Mouse (Mus musculus) kidney, embryonic 15.5 days (tissue): ENCODE measurements around the gene Pdzk1. TPM values are rescaled to one million over a fixed set of nuclear protein-coding genes. Genes with fewer than 3 reads are reported as not detected.

Experiments used
- ATAC-seq: fragments of 200-750 bp; cut with Nextera tagmentation; replicated peaks from 2 replicates; pipeline ENCODE4 v1.8.0; 2017; ENCODE audit warnings: moderate TSS enrichment; ENCODE audit not compliant: low FRiP score
- H3K27ac ChIP-seq: fragments of 300-500 bp; sonication (generic); 2 replicates; pipeline ENCODE4 v1.5.1; 2015; ENCODE audit warnings: mild to moderate bottlenecking, inconsistent platforms
- H3K27me3 ChIP-seq: fragments of 300-500 bp; sonication (generic); 2 replicates; pipeline ENCODE4 v1.6.1; 2015; ENCODE audit warnings: inconsistent platforms
- H3K36me3 ChIP-seq: fragments of 300-500 bp; sonication (generic); 2 replicates; pipeline ENCODE4 v1.6.1; 2015; ENCODE audit warnings: inconsistent platforms
- H3K4me1 ChIP-seq: fragments of 300-500 bp; sonication (generic); 2 replicates; pipeline ENCODE4 v1.6.1; 2015; ENCODE audit warnings: inconsistent platforms
- H3K4me2 ChIP-seq: fragments of 300-500 bp; sonication (generic); 2 replicates; pipeline ENCODE4 v1.6.1; 2015; ENCODE audit warnings: moderate library complexity, mild to moderate bottlenecking, inconsistent platforms
- H3K4me3 ChIP-seq: fragments of 300-500 bp; sonication (generic); replicated peaks from 2 replicates; pipeline ENCODE4 v1.5.1; 2015; ENCODE audit warnings: mild to moderate bottlenecking, inconsistent platforms
- H3K9ac ChIP-seq: fragments of 300-500 bp; sonication (generic); 2 replicates; pipeline ENCODE4 v1.6.1; 2015; ENCODE audit warnings: mild to moderate bottlenecking, inconsistent platforms
- H3K9me3 ChIP-seq: fragments of 300-500 bp; sonication (generic); replicated peaks from 2 replicates; pipeline ENCODE4 v1.6.1; 2016; ENCODE audit warnings: inconsistent platforms
- WGBS: fragments of 180-500 bp; shearing (Covaris S2); methylation state at CpG from one replicate; pipeline ENCODE4 v1.1.7; 2015; ENCODE audit warnings: mixed read lengths; 5-methylcytosine and 5-hydroxymethylcytosine counted together
- polyA plus RNA-seq: library from polyadenylated mRNA; unstranded; fragments of >200 nt; fragmentation: Nextera tagmentation; extraction: Ambion mirVana; gene quantifications from 2 replicates; pipeline ENCODE4 v1.2.1, GENCODE M21; 2015

The Pdzk1 gene
- polyA plus RNA-seq, 1 experiment from 2014 or later: 138 TPM

DNA sequence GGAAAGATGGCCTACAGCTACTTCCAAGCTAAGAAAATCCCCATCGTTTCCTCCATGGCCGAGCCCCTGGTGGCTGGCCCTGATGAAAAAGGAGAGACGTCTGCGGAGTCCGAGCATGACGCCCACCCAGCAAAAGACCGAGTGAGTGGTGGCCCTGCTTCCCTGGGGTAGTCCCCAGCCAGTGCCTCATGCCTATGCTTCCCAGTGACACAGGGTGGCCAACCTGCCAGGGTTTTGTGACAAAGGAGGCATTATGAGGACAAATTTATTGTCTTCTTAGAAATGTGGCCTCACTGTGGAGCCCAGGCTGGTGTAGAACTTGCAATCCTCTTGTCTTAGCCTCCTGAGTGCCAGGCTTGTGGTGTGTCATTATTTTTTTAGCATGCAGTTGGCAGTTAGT is 40.0 kb downstream of the Pdzk1 start:
- 89% methylated on average over 7 of the region's 7 CpGs for WGBS
- H3K4me1 ChIP-seq: no peaks in the 10 kb centered on the region

DNA sequence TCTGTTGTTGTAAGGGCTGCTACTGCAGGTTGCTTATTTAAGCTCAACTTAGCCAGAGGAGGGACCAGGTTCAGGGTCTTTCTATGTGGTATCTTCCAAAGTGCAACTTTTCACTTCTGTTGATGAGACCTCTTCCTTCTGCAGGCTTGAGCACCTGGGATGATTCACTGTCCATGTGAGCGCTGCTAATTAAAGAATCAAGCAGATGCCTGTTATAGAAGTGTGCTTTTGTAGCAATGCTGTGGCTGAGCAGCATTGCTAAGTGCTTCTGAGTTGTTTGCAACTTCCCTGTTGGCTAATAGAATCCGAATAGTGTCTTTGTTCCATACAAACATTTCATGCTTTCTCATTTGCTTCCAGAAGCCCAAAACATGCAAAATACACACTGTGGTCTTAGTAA is 41.2 kb downstream of the Pdzk1 start:
- H3K4me3 ChIP-seq: no peak overlapping the region
- H3K4me2 ChIP-seq: no peak overlapping the region
- peaks cover 74% of the 10 kb centered on the region for H3K36me3 ChIP-seq
- H3K27ac ChIP-seq: no peak overlapping the region
- H3K27me3 ChIP-seq: no peaks in the 10 kb centered on the region
- 91% methylated on average over 2 of the region's 2 CpGs for WGBS
- no peaks in the 10 kb centered on the region for H3K9me3 ChIP-seq
- no peaks in the 10 kb centered on the region for H3K4me1 ChIP-seq
- H3K9ac ChIP-seq: no peak overlapping the region
- ATAC-seq: no peak

More for the DNA sequence above, 40.0 kb downstream of the Pdzk1 start:
- Histone ChIP-seq H3K36me3 (peaks cover 63% of the 10 kb centered on the region), H3K27ac (no peak overlapping the region), H3K27me3 (no peaks in the 10 kb centered on the region), H3K9me3 (no peaks in the 10 kb centered on the region), H3K4me2 (no peak overlapping the region), H3K9ac (no peak overlapping the region), H3K4me3 (no peak overlapping the region)
- ATAC-seq: no peak

DNA sequence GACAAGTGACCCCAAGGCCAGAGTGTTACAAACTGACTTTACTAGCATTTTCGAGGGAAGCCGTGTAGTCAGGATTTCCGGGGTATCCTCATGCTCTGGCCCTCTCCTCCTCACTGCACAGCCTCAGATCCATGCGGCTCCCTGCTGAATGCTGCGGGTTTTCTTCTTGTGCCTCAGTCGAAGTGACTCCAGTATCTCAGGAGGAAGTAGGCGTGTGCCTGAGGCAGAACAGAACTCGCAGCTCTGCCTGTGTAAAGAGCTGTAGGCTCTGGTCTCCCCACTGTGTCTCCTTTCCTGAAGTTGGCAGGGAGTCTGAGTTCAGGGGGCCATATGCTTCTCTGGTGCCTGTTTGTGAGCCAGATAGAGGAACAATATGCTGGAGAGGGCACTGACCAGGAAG is 42.0 kb downstream of the Pdzk1 start:
- H3K4me1 ChIP-seq: no peaks in the 10 kb centered on the region
- peaks cover 78% of the 10 kb centered on the region for H3K36me3 ChIP-seq
- no peak overlapping the region for H3K9ac ChIP-seq
- H3K27ac ChIP-seq: no peak overlapping the region
- no peaks in the 10 kb centered on the region for H3K27me3 ChIP-seq
- H3K4me2 ChIP-seq: no peak overlapping the region
- H3K9me3 ChIP-seq: no peaks in the 10 kb centered on the region
- WGBS: 87% methylated on average over 8 of the region's 8 CpGs
- H3K4me3 ChIP-seq: no peak overlapping the region
- no peak for ATAC-seq

DNA sequence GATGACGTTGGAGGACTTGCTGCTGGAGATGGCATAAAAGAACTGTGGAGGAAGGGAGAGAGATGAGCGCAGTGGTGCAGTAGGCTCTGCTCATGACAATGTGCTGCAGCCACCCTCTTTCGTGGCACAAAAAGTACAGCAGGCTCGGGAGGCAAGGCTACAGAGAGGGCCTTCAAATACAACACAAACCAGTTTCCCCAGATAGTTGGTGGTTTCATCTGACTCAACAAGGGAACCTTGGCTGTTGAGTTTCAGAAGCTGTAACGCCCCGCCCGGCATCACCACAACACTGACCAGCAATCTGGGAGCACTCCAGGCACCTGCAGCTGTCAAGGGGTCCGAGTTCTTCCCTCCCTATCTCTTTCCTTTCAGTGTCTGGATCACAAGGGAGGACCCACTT is 43.4 kb downstream of the Pdzk1 start:
- Histone ChIP-seq H3K27ac (no peak overlapping the region), H3K4me3 (no peak overlapping the region), H3K27me3 (no peaks in the 10 kb centered on the region), H3K4me2 (no peak overlapping the region), H3K9ac (no peak overlapping the region), H3K9me3 (no peaks in the 10 kb centered on the region), H3K36me3 (peaks cover 84% of the 10 kb centered on the region), H3K4me1 (no peaks in the 10 kb centered on the region)
- 95% methylated on average over 8 of the region's 8 CpGs for WGBS
- no peak for ATAC-seq

DNA sequence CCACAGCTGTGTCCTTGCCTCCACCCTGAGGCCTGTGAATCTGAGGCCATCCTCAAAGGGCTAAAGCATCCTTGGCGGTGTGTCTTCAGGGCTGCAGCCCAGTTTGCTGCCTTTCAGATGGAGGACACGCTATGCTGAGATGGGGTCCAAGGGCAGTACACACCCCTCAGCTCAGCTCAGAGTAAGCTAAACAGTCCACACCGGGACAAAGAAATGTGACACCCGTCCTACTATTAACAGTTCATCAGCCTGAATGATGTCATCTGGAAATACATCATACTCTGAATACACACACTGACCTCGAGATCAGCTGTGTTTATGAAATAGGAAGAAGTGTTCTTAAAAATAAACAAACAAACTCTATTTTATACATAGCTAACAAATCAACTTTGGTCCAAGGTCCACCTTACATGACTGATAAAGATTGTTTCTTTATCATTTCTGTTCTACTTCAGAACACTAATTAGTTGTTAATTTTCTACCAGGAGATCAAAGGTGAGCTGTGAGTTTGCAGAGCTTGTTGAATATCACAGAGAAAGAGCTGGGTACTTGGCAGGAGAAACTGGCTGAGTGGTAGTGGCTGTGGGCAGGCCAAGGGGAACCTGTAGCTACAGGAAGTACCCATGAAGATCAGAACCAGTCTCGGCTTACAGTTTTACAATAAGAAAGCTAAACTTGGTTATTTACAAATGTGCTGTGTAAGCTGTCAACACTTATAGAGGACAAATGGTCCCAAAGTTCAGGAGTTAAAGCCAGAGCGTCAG is 45.9 kb downstream of the Pdzk1 start:
- Histone ChIP-seq H3K27me3 (no peaks in the 10 kb centered on the region), H3K4me1 (no peaks in the 10 kb centered on the region), H3K36me3 (peaks cover 71% of the 10 kb centered on the region), H3K4me3 (no peak overlapping the region), H3K9ac (no peak overlapping the region), H3K9me3 (no peaks in the 10 kb centered on the region), H3K4me2 (no peak overlapping the region), H3K27ac (no peak overlapping the region)
- ATAC-seq: peak; percentile 54; the same call in 1 of the 2 replicates
- 60% methylated on average over 7 of the region's 7 CpGs for whole genome bisulfite sequencing

DNA sequence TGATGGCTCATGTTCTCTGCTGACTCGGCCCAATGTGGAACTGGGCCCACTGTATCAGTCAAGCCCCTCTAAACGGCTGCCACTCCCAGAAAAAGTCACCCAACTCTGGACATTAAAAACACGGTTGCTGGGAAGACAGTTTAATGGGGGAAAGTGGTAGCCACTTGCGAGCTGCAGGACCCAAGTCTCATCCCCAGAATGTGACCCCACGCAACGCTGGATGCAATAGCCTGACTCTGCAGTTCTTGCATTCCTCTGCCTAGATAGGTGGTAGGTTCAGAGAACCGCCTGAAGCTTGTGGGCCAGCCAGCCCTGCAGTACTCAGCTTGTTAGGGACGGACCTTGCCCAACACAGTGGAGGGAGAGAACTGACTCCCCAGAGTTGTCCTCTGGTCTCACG is 50.5 kb downstream of the Pdzk1 start:
- no peaks in the 10 kb centered on the region for H3K9me3 ChIP-seq
- peaks cover 56% of the 10 kb centered on the region for H3K36me3 ChIP-seq
- H3K4me3 ChIP-seq: no peak overlapping the region
- H3K4me1 ChIP-seq: no peaks in the 10 kb centered on the region
- H3K4me2 ChIP-seq: no peak overlapping the region
- WGBS: 85% methylated on average over 9 of the region's 9 CpGs
- H3K27me3 ChIP-seq: no peaks in the 10 kb centered on the region
- ATAC-seq: no peak
- no peak overlapping the region for H3K27ac ChIP-seq
- H3K9ac ChIP-seq: no peak overlapping the region

DNA sequence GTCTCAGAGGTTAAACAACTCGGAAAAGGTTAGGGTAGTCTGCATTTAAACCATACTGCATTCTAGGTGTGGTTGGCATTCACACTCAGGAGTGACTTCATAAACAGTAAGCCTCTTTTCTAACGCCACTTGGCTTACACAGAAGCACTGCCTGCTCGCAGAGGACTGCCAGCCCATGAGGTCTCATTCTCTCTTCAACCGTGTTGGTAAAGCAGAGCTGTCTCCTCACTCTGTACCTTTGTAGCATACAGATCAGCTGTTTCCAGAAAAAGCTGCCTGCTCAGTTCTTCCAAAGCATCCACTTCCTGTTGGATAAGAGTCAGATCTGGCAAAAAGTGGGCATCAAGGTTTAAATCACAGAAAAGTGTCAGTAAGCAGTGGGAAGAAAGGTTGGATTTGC is 51.3 kb downstream of the Pdzk1 start:
- no peak overlapping the region for H3K27ac ChIP-seq
- WGBS: 84% methylated on average over 4 of the region's 4 CpGs
- no peak for ATAC-seq
- peaks cover 51% of the 10 kb centered on the region for H3K36me3 ChIP-seq
- H3K9ac ChIP-seq: no peak overlapping the region
- H3K4me2 ChIP-seq: no peak overlapping the region
- H3K9me3 ChIP-seq: no peaks in the 10 kb centered on the region
- no peaks in the 10 kb centered on the region for H3K4me1 ChIP-seq
- no peak overlapping the region for H3K4me3 ChIP-seq
- no peaks in the 10 kb centered on the region for H3K27me3 ChIP-seq

DNA sequence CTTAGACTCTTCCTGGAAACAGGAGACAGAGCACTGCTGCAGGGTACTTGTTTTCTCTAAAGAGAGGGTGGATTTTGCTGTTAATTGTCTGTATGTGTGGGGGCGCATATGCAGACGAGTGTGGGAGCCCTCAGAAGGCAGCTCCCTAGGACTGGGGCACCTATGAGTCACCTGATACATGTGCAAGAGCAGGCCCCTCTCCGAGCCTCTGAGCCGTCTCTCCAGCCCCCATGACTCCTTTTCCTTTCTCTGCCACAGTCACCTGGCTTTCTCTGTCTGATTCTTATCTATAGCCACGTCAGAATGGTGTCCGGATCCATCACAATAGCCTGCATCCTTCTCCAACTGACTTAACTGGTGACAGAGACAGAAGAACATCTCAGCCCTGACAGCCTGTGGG is 52.5 kb downstream of the Pdzk1 start:
- H3K4me2 ChIP-seq: no peak overlapping the region
- WGBS: 57% methylated on average over 6 of the region's 6 CpGs
- H3K27me3 ChIP-seq: no peaks in the 10 kb centered on the region
- H3K27ac ChIP-seq: no peak overlapping the region
- no peak for ATAC-seq
- no peaks in the 10 kb centered on the region for H3K4me1 ChIP-seq
- no peak overlapping the region for H3K4me3 ChIP-seq
- H3K9ac ChIP-seq: no peak overlapping the region
- peaks cover 54% of the 10 kb centered on the region for H3K36me3 ChIP-seq
- H3K9me3 ChIP-seq: no peaks in the 10 kb centered on the region

DNA sequence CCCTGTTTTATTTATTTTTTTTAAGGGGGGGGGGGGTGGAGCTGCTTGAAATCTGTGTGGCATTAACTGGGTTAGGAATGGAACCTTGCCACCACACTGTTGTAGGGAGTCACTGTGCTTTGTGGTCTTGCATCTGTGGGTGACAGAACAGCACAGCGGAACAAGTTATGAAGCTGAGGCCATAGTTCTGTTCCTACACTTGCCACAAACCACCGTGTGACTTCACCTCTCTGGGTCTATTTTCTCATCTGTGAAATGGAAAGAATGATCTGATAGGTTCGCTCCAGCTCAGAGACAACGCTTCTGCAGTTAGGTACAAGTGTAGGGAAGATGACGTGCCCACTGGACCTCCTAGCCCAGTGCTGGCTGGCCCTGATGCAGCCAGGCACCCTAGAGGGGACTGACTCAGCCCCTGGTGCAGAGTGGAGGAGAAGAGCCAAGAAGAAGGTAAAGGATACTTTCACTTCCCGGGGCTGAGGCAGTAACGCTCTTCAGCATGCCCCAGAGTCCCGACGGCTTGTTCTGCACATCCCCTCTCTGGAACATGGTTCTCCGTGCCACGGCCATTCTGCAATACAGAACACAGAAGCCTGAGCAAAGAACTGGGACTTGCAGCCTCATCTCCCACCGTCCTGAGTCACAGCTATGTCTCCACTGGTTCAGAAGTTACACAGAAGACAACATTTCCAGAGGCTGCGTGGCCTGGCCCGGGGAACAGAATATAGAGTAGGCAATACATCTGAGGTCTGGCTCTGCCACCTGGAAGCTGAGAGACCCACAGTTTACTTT is 53.2 kb downstream of the Pdzk1 start:
- Histone ChIP-seq H3K27ac (no peak overlapping the region), H3K9me3 (no peaks in the 10 kb centered on the region), H3K4me3 (no peak overlapping the region), H3K4me2 (no peak overlapping the region), H3K36me3 (peaks cover 56% of the 10 kb centered on the region), H3K4me1 (no peaks in the 10 kb centered on the region), H3K27me3 (no peaks in the 10 kb centered on the region), H3K9ac (no peak overlapping the region)
- no peak for ATAC-seq
- 92% methylated on average over 14 of the region's 14 CpGs for WGBS

DNA sequence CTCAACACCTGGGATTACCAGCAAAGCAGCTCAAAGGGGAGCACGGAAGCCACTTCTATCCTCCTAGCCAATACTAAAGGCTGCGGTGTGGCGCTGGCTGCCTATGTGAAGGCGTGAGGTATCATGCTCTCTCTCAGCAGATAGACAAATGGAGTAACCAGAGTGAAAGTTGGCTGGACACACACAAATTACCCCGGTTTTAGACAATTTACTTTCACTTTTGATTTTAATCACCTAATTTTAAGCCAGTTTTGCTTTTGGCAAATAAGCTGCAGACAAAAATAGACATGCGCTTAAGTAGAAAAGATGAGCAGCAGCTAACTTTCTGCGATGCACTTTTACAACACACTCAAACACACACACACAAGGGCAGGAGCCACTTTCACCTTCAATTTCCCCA is 54.6 kb downstream of the Pdzk1 start:
- Histone ChIP-seq H3K4me1 (no peaks in the 10 kb centered on the region), H3K27me3 (no peaks in the 10 kb centered on the region), H3K9me3 (no peaks in the 10 kb centered on the region), H3K4me3 (no peak overlapping the region), H3K9ac (no peak overlapping the region), H3K36me3 (peaks cover 59% of the 10 kb centered on the region), H3K4me2 (no peak overlapping the region), H3K27ac (no peak overlapping the region)
- 92% methylated on average over 7 of the region's 7 CpGs for WGBS
- ATAC-seq: no peak

DNA sequence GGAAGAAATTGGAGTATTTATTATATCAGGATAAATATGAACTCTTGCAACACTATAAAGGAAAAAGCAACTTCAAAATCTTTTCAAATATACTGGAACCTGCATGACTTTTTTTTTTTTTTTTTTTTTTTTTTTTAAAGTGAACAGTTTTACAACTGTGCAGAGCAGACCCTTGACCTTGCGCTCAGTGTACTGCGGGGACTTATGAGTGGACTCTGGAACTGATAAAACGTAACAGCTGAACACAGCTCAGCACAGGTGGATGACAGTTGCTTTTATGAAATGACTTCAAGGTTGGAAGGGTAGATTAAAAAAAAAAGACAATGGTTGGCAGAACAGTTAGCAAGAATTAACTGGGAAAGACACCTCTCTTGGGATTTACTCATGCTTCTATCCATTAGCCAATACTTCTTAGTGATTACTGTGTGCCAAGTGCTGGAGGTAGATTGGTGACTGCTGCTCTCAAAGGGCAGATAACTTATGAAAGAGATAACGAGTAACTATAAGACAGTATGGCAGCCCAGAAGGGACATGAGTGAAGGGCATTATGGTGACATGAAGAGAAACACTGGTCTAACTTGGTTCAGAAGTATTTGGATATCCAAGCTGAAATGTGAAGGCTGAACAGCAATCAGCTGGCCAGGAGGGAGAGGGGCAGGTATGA is 73.4 kb downstream of the Pdzk1 start:
- no peak overlapping the region for H3K9ac ChIP-seq
- ATAC-seq: no peak
- WGBS: 81% methylated on average over 4 of the region's 4 CpGs
- H3K4me1 ChIP-seq: peaks cover 13% of the 10 kb centered on the region
- peaks cover 10% of the 10 kb centered on the region for H3K27me3 ChIP-seq
- H3K4me3 ChIP-seq: no peak overlapping the region
- no peaks in the 10 kb centered on the region for H3K9me3 ChIP-seq
- no peak overlapping the region for H3K4me2 ChIP-seq
- H3K27ac ChIP-seq: no peak overlapping the region
- H3K36me3 ChIP-seq: peaks cover 9% of the 10 kb centered on the region

DNA sequence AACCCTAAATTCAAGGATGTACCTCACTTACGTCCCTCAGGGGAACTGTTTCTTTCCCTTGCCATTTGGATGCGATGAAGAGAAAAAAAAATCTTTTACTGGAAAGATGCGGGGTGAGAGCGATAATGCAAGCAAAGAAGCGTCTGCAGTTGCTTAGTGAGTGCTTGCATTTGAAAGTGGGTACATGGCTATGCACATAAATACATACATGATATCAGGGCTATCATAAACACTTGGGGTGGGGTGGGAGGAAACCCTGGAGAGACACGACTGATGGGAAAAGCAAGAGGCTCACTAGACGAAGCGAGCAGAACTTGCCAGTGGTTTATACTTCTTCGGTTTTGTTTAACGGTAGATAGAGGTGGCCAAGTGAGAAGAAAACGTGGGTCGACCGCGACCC is 75.3 kb downstream of the Pdzk1 start, which contains the start of gene Gja5:
TSS of gene Gja5 (plus strand) at position 301 of the 400 bp plus-strand sequence.
- ATAC-seq: no peak
- Histone ChIP-seq H3K9me3 (no peaks in the 10 kb centered on the region), H3K4me1 (peaks cover 13% of the 10 kb centered on the region), H3K36me3 (no peaks in the 10 kb centered on the region), H3K4me2 (peak within 1 kb of the TSS; percentile 88), H3K27me3 (peaks cover 18% of the 10 kb centered on the region), H3K27ac (0 out of 2 replicates have a peak within 1 kb of the TSS, but pooled peaks have one; percentile 38), H3K9ac (peak within 1 kb of the TSS; percentile 83), H3K4me3 (peak within 1 kb of the TSS; percentile 94)
- 15% methylated on average over 14 of the region's 14 CpGs for WGBS
